Mouse (Mus musculus) neural tube, embryonic 15.5 days (tissue): ENCODE measurements around the gene Nrp2. TPM values are rescaled to one million over a fixed set of nuclear protein-coding genes. Genes with fewer than 3 reads are reported as not detected.
A peak's percentile ranks its signal among the peaks of the same experiment; 100 is the strongest.

Experiments
- ATAC-seq: fragments of 200-750 bp; cut with Nextera tagmentation; 2 replicates; pipeline ENCODE4 v1.8.0; 2017; ENCODE audit warnings: mild to moderate bottlenecking, moderate TSS enrichment, moderate library complexity; ENCODE audit not compliant: low FRiP score
- H3K27ac ChIP-seq: fragments of 300-500 bp; sonication (generic); replicated peaks from 2 replicates; pipeline ENCODE4 v1.5.1; 2015; ENCODE audit warnings: mild to moderate bottlenecking, inconsistent platforms
- H3K27me3 ChIP-seq: fragments of 300-500 bp; sonication (generic); replicated peaks from 2 replicates; pipeline ENCODE4 v1.6.1; 2015; ENCODE audit warnings: inconsistent platforms
- H3K36me3 ChIP-seq: fragments of 300-500 bp; sonication (generic); 2 replicates; pipeline ENCODE4 v1.6.1; 2015; ENCODE audit warnings: inconsistent platforms
- H3K4me1 ChIP-seq: fragments of 300-500 bp; sonication (generic); 2 replicates; pipeline ENCODE4 v1.6.1; 2015; ENCODE audit warnings: inconsistent platforms
- H3K4me2 ChIP-seq: fragments of 300-500 bp; sonication (generic); 2 replicates; pipeline ENCODE4 v1.6.1; 2015; ENCODE audit warnings: inconsistent platforms, mild to moderate bottlenecking, moderate library complexity
- H3K4me3 ChIP-seq: fragments of 300-500 bp; sonication (generic); replicated peaks from 2 replicates; pipeline ENCODE4 v1.5.1; 2015; ENCODE audit warnings: mild to moderate bottlenecking, inconsistent platforms
- H3K9ac ChIP-seq: fragments of 300-500 bp; sonication (generic); replicated peaks from 2 replicates; pipeline ENCODE4 v1.6.1; 2015; ENCODE audit warnings: mild to moderate bottlenecking, inconsistent platforms
- H3K9me3 ChIP-seq: fragments of 300-500 bp; sonication (generic); replicated peaks from 2 replicates; pipeline ENCODE4 v1.6.1; 2016; ENCODE audit warnings: inconsistent platforms
- WGBS: fragments of 180-500 bp; shearing (Covaris S2); methylation state at CpG from one replicate; pipeline ENCODE4 v1.1.7; 2015; ENCODE audit warnings: mixed read lengths; 5-methylcytosine and 5-hydroxymethylcytosine counted together
- polyA plus RNA-seq: library from polyadenylated mRNA; unstranded; fragments of >200 nt; fragmentation: Nextera tagmentation; extraction: Ambion mirVana; gene quantifications from 2 replicates; pipeline ENCODE4 v1.2.1, GENCODE M21; 2015

The Nrp2 gene
- polyA plus RNA-seq, result 33.4 and 35.6 TPM in 2 replicates

GRCm38 (mm10) chr1:62703158-62704116, at the start of gene Nrp2:
TSS of gene Nrp2 (plus strand) at chr1:62703285.
- peaks cover under 1% of the 10 kb centered on the region; the same call in 1 of the 2 replicates for H3K27me3 ChIP-seq
- H3K4me1 ChIP-seq, result peaks cover 46% of the 10 kb centered on the region
- ATAC-seq, result peak; percentile 87
- H3K36me3 ChIP-seq, result no peaks in the 10 kb centered on the region
- H3K4me2 ChIP-seq, result peak within 1 kb of the TSS; percentile 97
- no peaks in the 10 kb centered on the region for H3K9me3 ChIP-seq
- peak within 1 kb of the TSS; percentile 90 for H3K27ac ChIP-seq
- H3K9ac ChIP-seq, result peak within 1 kb of the TSS; percentile 81
- WGBS, result 1% methylated on average over 63 of the region's 76 CpGs
- peak within 1 kb of the TSS; percentile 64 for H3K4me3 ChIP-seq

- no peak for ATAC-seq
- Histone ChIP-seq H3K9me3 (no peaks in the 10 kb centered on the region), H3K27me3 (no peaks in the 10 kb centered on the region), H3K4me1 (no peaks in the 10 kb centered on the region), H3K4me3 (no peak overlapping the region), H3K36me3 (no peaks in the 10 kb centered on the region), H3K9ac (no peak overlapping the region), H3K27ac (no peak overlapping the region), H3K4me2 (no peak overlapping the region)
- 65% methylated on average over 6 of the region's 6 CpGs for WGBS
These were observed 48.6 kb upstream of the Nrp2 start for GRCm38 (mm10) chr1:62654436-62654835.

DNA sequence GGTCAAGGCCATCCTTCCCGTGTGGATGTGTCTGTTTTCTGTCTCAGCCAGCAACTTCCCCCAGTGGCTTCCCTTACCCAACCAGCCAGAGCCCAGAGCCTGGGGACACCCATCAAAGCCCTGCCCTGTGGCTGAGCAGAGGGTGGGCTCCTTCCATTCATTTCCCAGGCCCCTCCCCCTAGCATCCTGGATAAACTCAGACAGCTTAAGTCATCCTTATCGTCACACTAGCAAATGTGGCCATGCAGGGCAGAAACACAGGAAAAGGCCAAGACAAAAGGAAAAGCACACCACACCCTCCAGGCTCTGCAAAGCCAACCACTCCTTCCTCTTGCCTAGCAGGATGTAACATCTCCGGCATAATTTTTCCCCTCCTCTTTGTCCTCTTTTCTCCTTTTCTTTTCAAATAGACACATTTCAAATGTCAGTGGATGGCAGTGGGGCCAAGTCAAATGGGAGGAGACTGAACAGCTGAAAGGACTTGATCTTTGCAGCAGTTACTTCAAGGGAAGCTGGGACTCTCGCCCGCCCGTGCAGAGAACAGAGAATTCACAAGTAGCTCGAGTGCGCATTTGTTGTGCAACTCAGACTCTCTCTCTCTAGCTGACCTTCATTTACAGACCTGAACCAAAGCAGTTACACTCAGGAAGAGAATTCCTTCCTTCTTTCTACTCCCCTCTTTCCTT, 38.0 kb upstream of the Nrp2 start:
- Histone ChIP-seq H3K9me3 (peaks cover 4% of the 10 kb centered on the region; the same call in 1 of the 2 replicates), H3K36me3 (no peaks in the 10 kb centered on the region), H3K27ac (peak overlapping the region; percentile 19), H3K27me3 (no peaks in the 10 kb centered on the region), H3K9ac (no peak overlapping the region), H3K4me3 (no peak overlapping the region), H3K4me1 (peaks cover 6% of the 10 kb centered on the region; the same call in 1 of the 2 replicates), H3K4me2 (no peak overlapping the region)
- 48% methylated on average over 8 of the region's 8 CpGs for WGBS
- peak; percentile 78 for ATAC-seq

DNA sequence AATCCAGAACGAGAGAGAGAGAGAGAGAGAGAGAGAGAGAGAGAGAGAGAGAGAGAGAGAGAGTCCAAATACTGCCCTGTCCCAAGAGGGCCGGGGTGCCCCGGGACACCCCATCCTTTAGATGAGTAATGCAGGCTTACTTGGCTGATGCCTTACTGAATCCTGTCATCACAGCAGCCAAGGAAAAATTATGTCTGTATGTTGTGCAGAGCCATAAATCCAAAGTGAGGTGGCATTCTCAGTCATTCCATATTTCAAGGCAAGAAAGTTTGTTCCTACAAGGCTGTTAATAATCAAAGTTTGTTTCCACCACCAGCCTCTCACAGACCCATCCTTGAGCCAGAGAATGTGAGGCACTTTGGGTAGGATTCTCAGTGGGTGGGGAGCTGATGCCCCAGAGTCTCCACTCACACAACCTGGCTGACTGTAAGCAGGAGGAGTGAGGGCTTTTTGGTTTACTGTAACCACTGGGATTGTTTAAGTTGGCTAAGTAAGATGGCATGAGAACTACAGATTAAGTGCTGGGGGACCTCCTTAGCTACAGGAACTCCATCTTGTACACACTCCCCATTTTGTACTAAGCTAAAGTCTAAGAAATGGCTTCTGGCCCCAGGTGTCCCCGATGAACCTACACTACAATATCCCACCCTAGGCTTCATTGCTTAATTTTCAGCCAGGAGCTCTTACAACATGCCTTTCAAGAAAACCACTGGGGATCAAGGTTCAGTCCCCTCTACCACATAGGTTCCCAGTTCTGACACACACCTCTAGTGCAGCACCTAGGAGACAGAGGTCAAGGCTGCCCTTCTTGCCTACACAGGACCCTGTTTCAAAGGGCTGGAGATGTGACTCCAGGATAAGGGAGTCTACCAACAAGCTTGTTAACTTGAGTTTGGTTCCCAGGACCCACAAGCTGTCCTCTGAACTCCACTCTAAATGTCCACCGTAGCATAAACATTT, 37.0 kb upstream of the Nrp2 start:
- H3K27ac ChIP-seq, result no peak overlapping the region
- H3K4me2 ChIP-seq, result no peak overlapping the region
- H3K9me3 ChIP-seq, result peaks cover 4% of the 10 kb centered on the region; the same call in 1 of the 2 replicates
- H3K4me1 ChIP-seq, result peaks cover 6% of the 10 kb centered on the region; the same call in 1 of the 2 replicates
- 78% methylated on average over 5 of the region's 5 CpGs for WGBS
- no peaks in the 10 kb centered on the region for H3K36me3 ChIP-seq
- H3K9ac ChIP-seq, result no peak overlapping the region
- no peak overlapping the region for H3K4me3 ChIP-seq
- no peaks in the 10 kb centered on the region for H3K27me3 ChIP-seq
- ATAC-seq, result no peak

DNA sequence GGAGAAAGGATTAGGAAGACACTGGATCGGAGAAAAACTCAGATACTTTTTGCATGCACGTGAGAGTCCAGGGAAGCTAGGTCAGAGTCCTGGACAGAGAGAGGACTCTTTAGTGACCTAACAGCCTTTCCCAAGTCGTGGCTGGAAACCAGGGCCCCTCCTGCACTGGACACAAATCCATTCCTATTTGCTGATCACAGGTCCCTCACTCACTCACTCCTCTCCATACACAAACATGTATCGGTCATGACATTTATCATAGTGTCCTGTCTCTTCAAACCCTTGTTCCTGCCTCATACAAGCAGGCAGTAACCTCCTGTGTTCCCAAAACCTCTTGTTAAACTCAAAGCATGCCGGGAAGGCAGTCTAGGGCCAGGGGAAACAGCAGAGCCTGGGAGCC, 36.3 kb upstream of the Nrp2 start:
- peaks cover 6% of the 10 kb centered on the region; the same call in 1 of the 2 replicates for H3K4me1 ChIP-seq
- H3K27ac ChIP-seq, result no peak overlapping the region
- H3K4me3 ChIP-seq, result no peak overlapping the region
- no peaks in the 10 kb centered on the region for H3K27me3 ChIP-seq
- ATAC-seq, result no peak
- no peak overlapping the region for H3K9ac ChIP-seq
- no peak overlapping the region for H3K4me2 ChIP-seq
- no peaks in the 10 kb centered on the region for H3K36me3 ChIP-seq
- H3K9me3 ChIP-seq, result peaks cover 4% of the 10 kb centered on the region; the same call in 1 of the 2 replicates
- WGBS, result 78% methylated on average over 5 of the region's 5 CpGs

GRCm38 (mm10) chr1:62678611-62679344, 24.3 kb upstream of the Nrp2 start:
- 40% methylated on average over 4 of the region's 4 CpGs for WGBS
- Histone ChIP-seq H3K9me3 (no peaks in the 10 kb centered on the region), H3K4me1 (peaks cover 18% of the 10 kb centered on the region), H3K27ac (no peak overlapping the region), H3K36me3 (no peaks in the 10 kb centered on the region), H3K4me2 (no peak overlapping the region), H3K27me3 (no peaks in the 10 kb centered on the region), H3K9ac (no peak overlapping the region), H3K4me3 (no peak overlapping the region)
- ATAC-seq, result no peak

DNA sequence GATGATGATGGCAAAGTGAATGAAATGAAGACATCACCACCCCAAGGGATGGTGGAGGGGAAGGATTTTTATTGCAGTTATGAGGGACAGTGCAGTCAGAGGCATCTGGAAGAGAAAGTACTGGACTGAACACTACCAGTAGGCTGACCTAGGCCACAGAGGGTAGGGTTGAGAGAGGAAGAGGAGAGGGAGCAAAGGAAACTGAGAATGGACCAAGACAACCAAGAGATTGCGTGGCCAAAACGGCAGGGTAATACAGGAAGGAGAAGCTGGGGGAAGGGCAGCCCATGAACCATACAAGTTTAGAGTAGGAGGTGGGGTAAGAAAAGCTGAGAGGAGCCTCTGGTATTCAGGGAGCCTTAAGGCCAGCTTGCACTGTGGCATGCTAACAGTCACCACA, 23.6 kb upstream of the Nrp2 start:
- Histone ChIP-seq H3K9me3 (no peaks in the 10 kb centered on the region), H3K27me3 (no peaks in the 10 kb centered on the region), H3K4me3 (no peak overlapping the region), H3K36me3 (no peaks in the 10 kb centered on the region), H3K9ac (no peak overlapping the region), H3K27ac (no peak overlapping the region), H3K4me2 (no peak overlapping the region), H3K4me1 (peaks cover 18% of the 10 kb centered on the region)
- no peak for ATAC-seq
- 89% methylated on average over 2 of the region's 2 CpGs for WGBS

DNA sequence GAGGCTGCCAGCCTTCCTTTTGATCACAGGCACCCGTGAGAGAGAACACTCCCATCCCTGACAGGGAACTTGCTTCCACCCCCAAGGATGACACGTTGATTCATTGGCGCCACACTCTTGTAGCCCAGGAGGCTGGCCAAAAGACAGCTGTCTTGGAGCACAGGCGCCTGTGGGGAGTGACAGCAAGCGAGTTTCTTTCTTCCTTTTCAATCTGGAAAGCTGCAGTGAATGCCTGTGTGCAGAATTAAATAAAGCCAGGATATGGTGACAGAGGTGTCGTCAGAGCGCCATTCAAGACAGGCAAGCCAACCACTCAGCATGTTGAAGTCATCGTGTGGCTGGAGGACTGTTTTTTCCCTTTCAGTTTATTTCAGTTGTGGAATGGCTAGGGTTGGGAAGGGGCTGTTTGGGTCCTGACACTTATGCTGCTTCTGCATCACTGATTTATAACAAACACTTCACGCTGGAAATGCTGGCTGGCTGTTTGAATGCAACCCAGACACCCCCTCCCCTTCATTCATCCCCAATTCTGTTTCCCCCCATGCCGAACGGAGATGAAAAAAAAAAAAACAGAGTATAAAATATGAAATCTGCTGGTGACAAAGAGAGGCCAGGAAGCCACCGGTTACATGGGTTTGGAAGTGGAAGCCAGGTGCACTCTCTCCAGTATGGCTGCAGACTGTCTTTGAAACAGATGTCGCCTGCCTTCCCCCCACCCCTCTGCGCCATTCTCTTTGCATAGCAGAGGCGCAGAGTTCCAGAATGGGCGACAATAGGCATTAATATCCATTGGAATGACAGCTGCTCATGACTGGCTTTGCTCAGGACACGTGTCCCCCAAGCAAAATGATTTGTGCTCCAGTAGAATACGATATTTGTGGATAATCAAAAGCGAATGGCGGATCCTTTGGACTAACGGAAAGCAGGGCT, 20.4 kb upstream of the Nrp2 start:
- H3K9ac ChIP-seq, result no peak overlapping the region
- H3K36me3 ChIP-seq, result no peaks in the 10 kb centered on the region
- peak; percentile 53; the same call in 1 of the 2 replicates for ATAC-seq
- H3K9me3 ChIP-seq, result no peaks in the 10 kb centered on the region
- peaks cover 18% of the 10 kb centered on the region for H3K4me1 ChIP-seq
- peak overlapping the region; percentile 43; the same call in 1 of the 2 replicates for H3K27ac ChIP-seq
- WGBS, result 26% methylated on average over 21 of the region's 21 CpGs
- no peaks in the 10 kb centered on the region for H3K27me3 ChIP-seq
- H3K4me2 ChIP-seq, result peak overlapping the region; percentile 40
- no peak overlapping the region for H3K4me3 ChIP-seq

GRCm38 (mm10) chr1:62683498-62683897, 19.6 kb upstream of the Nrp2 start:
- H3K4me1 ChIP-seq, result peaks cover 18% of the 10 kb centered on the region
- WGBS, result 41% methylated on average over 2 of the region's 2 CpGs
- no peaks in the 10 kb centered on the region for H3K27me3 ChIP-seq
- no peak overlapping the region for H3K4me2 ChIP-seq
- no peaks in the 10 kb centered on the region for H3K9me3 ChIP-seq
- no peaks in the 10 kb centered on the region for H3K36me3 ChIP-seq
- no peak overlapping the region for H3K4me3 ChIP-seq
- no peak overlapping the region for H3K27ac ChIP-seq
- ATAC-seq, result no peak
- no peak overlapping the region for H3K9ac ChIP-seq

- peaks cover 11% of the 10 kb centered on the region for H3K4me1 ChIP-seq
- H3K27me3 ChIP-seq, result peaks cover 7% of the 10 kb centered on the region; the same call in 1 of the 2 replicates
- no peak overlapping the region for H3K27ac ChIP-seq
- no peak for ATAC-seq
- H3K9me3 ChIP-seq, result no peaks in the 10 kb centered on the region
- H3K4me3 ChIP-seq, result no peak overlapping the region
- H3K36me3 ChIP-seq, result no peaks in the 10 kb centered on the region
- WGBS, result 80% methylated on average over 8 of the region's 8 CpGs
- H3K9ac ChIP-seq, result no peak overlapping the region
- H3K4me2 ChIP-seq, result no peak overlapping the region
These were observed 15.6 kb upstream of the Nrp2 start for GRCm38 (mm10) chr1:62687511-62687910.
